Mouse (Mus musculus): ENCODE results near the gene 6030458C11Rik. TPM values are rescaled to one million over a fixed set of nuclear protein-coding genes. Genes with fewer than 3 reads are reported as not detected.

Gene 6030458C11Rik
- polyA plus RNA-seq, 1 experiment: 6.2 TPM

- DNase-seq (ENCODE audit: low read depth, low spot score): no peak
- WGBS: 45% methylated on average over 4 of the region's 4 CpGs
Measured at GRCm38 (mm10) chr15:12766848-12767247, 57.6 kb downstream of the 6030458C11Rik start.

- WGBS: 44% methylated on average over 10 of the region's 10 CpGs
- DNase-seq (ENCODE audit: low read depth, low spot score): no peak
Measured at GRCm38 (mm10) chr15:12763147-12763546, 61.3 kb downstream of the 6030458C11Rik start.

GRCm38 (mm10) chr15:12762258-12762913, 62.1 kb downstream of the 6030458C11Rik start:
- no peak for DNase-seq (ENCODE audit: low read depth, low spot score)
- 77% methylated on average over 11 of the region's 11 CpGs for WGBS

- 83% methylated on average over 6 of the region's 6 CpGs for WGBS
- no peak for DNase-seq (ENCODE audit: low read depth, low spot score)
Measured at GRCm38 (mm10) chr15:12760747-12761146, 63.7 kb downstream of the 6030458C11Rik start.

GRCm38 (mm10) chr15:12758461-12758860, 66.0 kb downstream of the 6030458C11Rik start:
- DNase-seq (ENCODE audit: low read depth, low spot score): no peak
- 55% methylated on average over 5 of the region's 5 CpGs for WGBS

Other genes with a start within 250 kb of the 6030458C11Rik start
- gene Pdzd2, start 84.7 kb downstream of the 6030458C11Rik start, polyA plus RNA-seq (2012; rRNA removed): 1.3 and 1.7 TPM in 2 replicates
- gene Drosha, start 166 bp upstream of the 6030458C11Rik start, polyA plus RNA-seq (2012; rRNA removed): 9.9 and 12.4 TPM in 2 replicates

Data from large intestine, adult 2 months (tissue).